Mouse (Mus musculus) regulatory T cell (primary cell): ENCODE data around the gene Ccr2.

Experiments
- in situ Hi-C: fragments of 300-600 bp; cut with MboI, MseI; formaldehyde crosslinking; loops from one replicate; pipeline ENCODE4 v1.15.1; 2025; ENCODE audit warnings: high pct_unique_total_duplicates

Gene Ccr2

DNA sequence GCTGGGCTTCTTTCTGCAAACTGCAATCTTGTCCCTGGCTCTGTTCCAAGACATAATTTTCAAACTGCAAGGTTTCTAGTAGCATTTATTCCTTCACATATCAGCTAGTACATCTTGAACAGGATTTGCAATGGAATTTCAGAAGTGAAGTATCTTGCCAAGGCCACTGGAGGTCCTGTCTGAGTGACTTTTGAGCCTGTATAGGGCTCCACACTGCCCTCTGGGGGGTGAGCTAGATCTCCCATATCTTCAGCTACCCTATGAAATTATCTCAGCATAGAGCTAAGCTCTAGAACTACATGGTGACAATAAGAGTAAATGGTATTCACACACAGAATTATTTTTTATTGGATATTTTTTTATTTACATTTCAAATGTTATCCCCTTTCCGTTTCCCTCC is 16.7 kb downstream of the Ccr2 start:
- in situ Hi-C loops = no loop called here

GRCm38 (mm10) chr9:124121387-124122184 is 19.8 kb downstream of the Ccr2 start, which contains the start of gene Ccr5:
Gene Ccr5 (plus strand): TSS chr9:124121543.
- in situ Hi-C loops = no loop called here

GRCm38 (mm10) chr9:124125576-124125975 is 23.8 kb downstream of the Ccr2 start:
- in situ Hi-C loops = loop anchor here (5.0 kb wide), 1 partner anchor 198 kb away; no protein-coding TSS in a partner anchor

GRCm38 (mm10) chr9:124126373-124126772 is 24.6 kb downstream of the Ccr2 start:
- in situ Hi-C loops = loop anchor here (5.0 kb wide), 1 partner anchor 199 kb away; no protein-coding TSS in a partner anchor

- in situ Hi-C loops = loop anchor here (5.0 kb wide), 1 partner anchor 200 kb away; no protein-coding TSS in a partner anchor
Measured at GRCm38 (mm10) chr9:124127412-124127811, 25.7 kb downstream of the Ccr2 start.

- in situ Hi-C loops = loop anchor here (5.0 kb wide), 1 partner anchor 201 kb away; no protein-coding TSS in a partner anchor
Measured at GRCm38 (mm10) chr9:124128379-124128778, 26.6 kb downstream of the Ccr2 start.

DNA sequence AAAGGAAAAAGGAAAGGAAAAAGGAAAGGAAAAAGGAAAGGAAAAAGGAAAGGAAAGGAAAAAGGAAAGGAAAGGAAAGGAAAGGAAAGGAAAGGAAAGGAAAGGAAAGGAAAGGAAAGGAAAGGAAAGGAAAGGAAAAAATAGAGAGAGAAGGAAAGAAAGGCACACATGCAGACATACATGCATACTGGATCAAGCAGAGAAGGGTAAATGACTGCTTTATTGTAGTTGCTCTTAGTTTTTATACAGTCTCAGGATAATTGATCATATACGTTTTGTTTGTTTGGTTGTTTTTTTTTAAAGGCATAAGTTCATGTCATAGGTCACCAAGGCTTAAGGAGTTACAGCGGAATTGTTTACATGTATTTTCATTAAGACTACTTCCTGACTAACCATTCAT is 31.1 kb downstream of the Ccr2 start:
- in situ Hi-C loops = loop anchor here (5.0 kb wide), 1 partner anchor 276 kb away; no protein-coding TSS in a partner anchor

- in situ Hi-C loops = loop anchor here (5.0 kb wide), 2 partner anchors 122 to 278 kb away; no protein-coding TSS in a partner anchor
Measured at GRCm38 (mm10) chr9:124134919-124135318, 33.2 kb downstream of the Ccr2 start.

- in situ Hi-C loops = loop anchor here (5.0 kb wide), 1 partner anchor 120 kb away; no protein-coding TSS in a partner anchor
Measured at GRCm38 (mm10) chr9:124137619-124138018, 35.9 kb downstream of the Ccr2 start.

DNA sequence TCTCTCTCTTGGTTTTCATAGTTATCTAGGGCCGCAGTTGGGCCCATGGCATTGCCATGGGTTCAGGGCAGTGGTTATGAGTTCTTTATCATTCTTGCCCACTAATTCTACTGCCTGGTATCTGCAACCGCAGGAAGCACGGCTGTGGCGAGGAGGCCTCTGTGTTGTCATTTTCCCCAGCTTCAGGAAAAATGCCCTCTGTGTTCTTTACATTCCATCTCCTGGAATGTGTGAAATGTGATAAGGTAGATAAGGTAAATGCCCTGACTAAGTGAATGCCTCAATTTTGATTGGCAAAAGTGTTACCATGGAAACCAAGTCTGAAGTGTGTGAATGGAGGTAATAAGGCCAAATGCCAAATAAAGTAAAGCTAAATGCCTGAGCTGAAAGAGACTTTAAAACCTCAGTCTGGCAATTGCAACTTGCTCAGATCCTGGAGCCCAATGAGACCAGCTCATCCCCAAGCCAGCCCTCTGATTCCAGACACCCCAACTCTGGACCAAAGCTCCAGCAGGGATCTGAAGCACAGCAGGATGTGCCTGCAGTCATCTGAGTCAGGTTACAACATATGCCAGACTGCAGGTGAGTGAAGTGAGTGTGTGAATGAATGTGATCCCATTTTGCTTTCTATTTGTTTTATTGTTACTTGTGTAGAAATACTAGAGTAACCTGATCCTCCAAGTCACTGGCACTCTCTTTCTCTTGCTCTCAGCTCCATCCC is 36.5 kb downstream of the Ccr2 start:
- in situ Hi-C loops = loop anchor here (5.0 kb wide), 1 partner anchor 119 kb away; no protein-coding TSS in a partner anchor

- in situ Hi-C loops = no loop called here
Measured at GRCm38 (mm10) chr9:124143678-124144077, 41.9 kb downstream of the Ccr2 start.

DNA sequence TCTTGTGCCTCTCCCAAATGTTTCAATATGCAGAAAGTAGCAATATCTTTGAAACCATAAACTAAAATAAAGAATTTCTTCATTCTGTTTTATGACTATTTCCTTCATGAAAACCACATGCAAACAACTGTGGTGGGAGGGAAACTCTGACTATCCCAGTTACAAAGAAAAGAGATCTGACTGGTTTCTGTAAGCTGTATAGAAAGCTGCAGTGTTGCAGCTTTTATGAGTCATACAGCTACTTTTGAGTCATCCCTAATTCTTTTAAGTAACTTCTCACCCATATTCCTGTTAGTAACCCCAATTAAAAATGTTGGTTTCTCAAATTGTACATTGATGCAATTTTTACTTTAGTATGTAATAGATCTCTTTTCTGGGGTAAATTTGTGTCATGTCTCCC is 44.6 kb downstream of the Ccr2 start:
- in situ Hi-C loops = no loop called here
